In the genomic region with DNA sequence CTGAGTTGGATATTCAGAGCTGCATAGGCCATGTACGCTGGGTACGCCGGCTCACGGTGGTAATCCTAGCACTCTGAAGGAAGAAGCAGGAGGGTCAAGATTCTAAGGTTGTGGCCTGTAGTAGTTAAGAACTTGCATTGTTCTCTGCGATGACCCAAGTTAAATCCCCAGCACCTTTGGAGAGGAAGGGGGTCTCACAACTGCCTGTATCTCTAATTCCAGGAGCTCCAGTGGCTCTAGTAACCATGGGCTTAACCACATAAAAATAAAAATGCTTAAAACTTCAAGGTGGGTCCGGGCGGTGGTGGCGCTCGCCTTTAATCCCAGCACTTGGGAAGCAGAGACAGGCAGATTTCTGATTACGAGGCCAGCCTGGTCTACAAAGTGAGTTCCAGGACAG, we compare ENCODE assay signal across 15 mouse cellular contexts. TPM values are rescaled to one million over a fixed set of nuclear protein-coding genes. Genes with fewer than 3 reads are reported as not detected.
A peak's percentile ranks its signal among the peaks of the same experiment; 100 is the strongest.
DNase-seq lines count a peak whose midpoint lies in the region; ATAC-seq lines count a peak whose summit lies in the region.
"Had no signal": no experiment of that assay in that cellular context is flagged by ENCODE, and none has a peak within 500 bp of the region (broad histone marks: within the 10 kb centered on the region; RNA-seq: fewer than 3 reads in every experiment).

No protein-coding gene starts in this region.

- peak overlapping the region; percentile 57 for H3K27ac ChIP-seq in liver, embryonic 11.5 days (ENCODE audit: low read depth, low read length)
- H3K27ac ChIP-seq in liver, embryonic 12.5 days: peak overlapping the region; percentile 82
- H3K27ac ChIP-seq: heart, embryonic 15.5 days; macrophage had no signal

- no peaks in the 10 kb centered on the region for H3K4me1 ChIP-seq in liver, embryonic 11.5 days (replicated peaks; ENCODE audit: control insufficient read depth, insufficient read depth, low read length)
- H3K4me1 ChIP-seq in liver, embryonic 12.5 days: peaks cover 18% of the 10 kb centered on the region
- H3K4me1 ChIP-seq: heart, embryonic 15.5 days had no signal

- no peaks in the 10 kb centered on the region for H3K27me3 ChIP-seq in liver, embryonic 11.5 days (replicated peaks; ENCODE audit: control insufficient read depth, insufficient read depth, low read length)
- no peaks in the 10 kb centered on the region for H3K27me3 ChIP-seq in liver, embryonic 12.5 days (replicated peaks)
- H3K27me3 ChIP-seq: heart, embryonic 15.5 days; Patski had no signal

- no peaks in the 10 kb centered on the region for H3K9me3 ChIP-seq in liver, embryonic 11.5 days (ENCODE audit: control insufficient read depth, low read length)
- no peaks in the 10 kb centered on the region for H3K9me3 ChIP-seq in liver, embryonic 12.5 days (replicated peaks)
- H3K9me3 ChIP-seq: heart, embryonic 15.5 days had no signal

- H3K36me3 ChIP-seq in liver, embryonic 11.5 days (ENCODE audit: control insufficient read depth, insufficient read depth, low read length): no peaks in the 10 kb centered on the region
- H3K36me3 ChIP-seq in liver, embryonic 12.5 days: peaks cover 5% of the 10 kb centered on the region
- H3K36me3 ChIP-seq: heart, embryonic 15.5 days had no signal

- no peak overlapping the region for H3K9ac ChIP-seq in liver, embryonic 11.5 days (ENCODE audit: low read depth, low read length)
- peak overlapping the region; percentile 63 for H3K9ac ChIP-seq in liver, embryonic 12.5 days
- H3K9ac ChIP-seq: heart, embryonic 15.5 days had no signal

- no peak for ATAC-seq in liver, embryonic 11.5 days (replicated peaks; ENCODE audit: low FRiP score)
- no peak for ATAC-seq in liver, embryonic 12.5 days
- ATAC-seq in megakaryocyte progenitor cell, adult 5-6 weeks (replicated peaks; ENCODE audit: poor library complexity): no peak
- ATAC-seq: Patski had no signal

- DNase-seq in embryo, embryonic 10 days (ENCODE audit: low spot score): peak; percentile 10
- no peak for DNase-seq in embryo, embryonic 10.5 days (ENCODE audit: low spot score)
- peak; percentile 34 for DNase-seq in liver, embryonic 11.5 days (ENCODE audit: low spot score)
- DNase-seq in liver (no peak), MN1 (ENCODE audit: low spot score) (peak; percentile 5)
- DNase-seq in gastrocnemius, postnatal 36 days: no peak
- DNase-seq: cerebellum, postnatal 10 days; kidney, adult 8-10 months had no signal

- intact Hi-C loops in gastrocnemius, postnatal 36 days (cut with DNase I): no loop called here

- 79% methylated on average over 10 of the region's 10 CpGs for WGBS in liver, embryonic 11.5 days
- 74% methylated on average over 10 of the region's 10 CpGs for WGBS in liver, embryonic 12.5 days (ENCODE audit: insufficient replicate concordance)

- 0 out of 2 replicates have a peak overlapping the region, but pooled peaks have one; percentile 14 for H3K4me3 ChIP-seq in liver, embryonic 11.5 days (ENCODE audit: low read depth, low read length)
- H3K4me3 ChIP-seq in liver, embryonic 12.5 days: peak overlapping the region; percentile 38
- H3K4me3 ChIP-seq: heart, embryonic 15.5 days had no signal

- peak overlapping the region; percentile 26 for H3K4me2 ChIP-seq in liver, embryonic 11.5 days
- H3K4me2 ChIP-seq in liver, embryonic 12.5 days: peak overlapping the region; percentile 60
- H3K4me2 ChIP-seq: heart, embryonic 15.5 days had no signal

RNA-seq across cellular contexts. Expression of gene Hist1h4n, which starts 1.7 kb away (rescaled TPM):
- 14.6 and 15.4 TPM in 2 replicates for polyA plus RNA-seq in liver, embryonic 11.5 days (2014; fragmentation: Nextera tagmentation; extraction: Ambion mirVana)
- polyA plus RNA-seq in liver, embryonic 12.5 days (2016; fragmentation: Nextera tagmentation; extraction: Ambion mirVana): 20.8 and 25.3 TPM in 2 replicates
- total RNA-seq in megakaryocyte progenitor cell, adult 5-6 weeks (2015): 48.7 and 53.0 TPM in 2 replicates
- 1,698 and 2,087 TPM in 2 replicates for total RNA-seq in megakaryocyte progenitor cell, adult 5-6 weeks (2017)
- not detected for total RNA-seq in gastrocnemius, postnatal 36 days (2021)
- polyA plus RNA-seq: macrophage, Patski had no signal

RNA-seq across cellular contexts. Expression of gene Hist1h2ap, which starts 3.0 kb away (rescaled TPM):
- polyA plus RNA-seq in liver, embryonic 11.5 days (2014; fragmentation: Nextera tagmentation; extraction: Ambion mirVana): 4,759 and 5,033 TPM in 2 replicates
- 5,867 and 6,049 TPM in 2 replicates for polyA plus RNA-seq in liver, embryonic 12.5 days (2016; fragmentation: Nextera tagmentation; extraction: Ambion mirVana)
- total RNA-seq in megakaryocyte progenitor cell, adult 5-6 weeks (2015): 93.0 and 127 TPM in 2 replicates
- total RNA-seq in megakaryocyte progenitor cell, adult 5-6 weeks (2017): 3,573 and 4,575 TPM in 2 replicates
- 10 to 100 TPM; 11.5 to 14.3 TPM for total RNA-seq in gastrocnemius, postnatal 36 days (2021)

RNA-seq across cellular contexts. Expression of gene Hist1h2br, which starts 3.2 kb away (rescaled TPM):
- 12.6 and 19.7 TPM in 2 replicates for polyA plus RNA-seq in liver, embryonic 11.5 days (2014; fragmentation: Nextera tagmentation; extraction: Ambion mirVana)
- polyA plus RNA-seq in liver, embryonic 12.5 days (2016; fragmentation: Nextera tagmentation; extraction: Ambion mirVana): 25.4 and 26.3 TPM in 2 replicates
- total RNA-seq in megakaryocyte progenitor cell, adult 5-6 weeks (2015): 378 and 381 TPM in 2 replicates
- total RNA-seq in megakaryocyte progenitor cell, adult 5-6 weeks (2017): 447 and 545 TPM in 2 replicates
- total RNA-seq in gastrocnemius, postnatal 36 days (2021): 10 to 100 TPM; 19.2 to 22.2 TPM
- polyA plus RNA-seq: macrophage had no signal

RNA-seq across cellular contexts. Expression of gene Hist1h4m, which starts 18.8 kb away (rescaled TPM):
- not detected in 2 replicates for polyA plus RNA-seq in liver, embryonic 11.5 days (2014; fragmentation: Nextera tagmentation; extraction: Ambion mirVana)
- polyA plus RNA-seq in liver, embryonic 12.5 days (2016; fragmentation: Nextera tagmentation; extraction: Ambion mirVana): not detected in 2 replicates
- total RNA-seq in megakaryocyte progenitor cell, adult 5-6 weeks (2015): 53.3 and 56.3 TPM in 2 replicates
- 2,437 and 3,070 TPM in 2 replicates for total RNA-seq in megakaryocyte progenitor cell, adult 5-6 weeks (2017)
- 10 to 100 TPM; 61.4 to 75.8 TPM for total RNA-seq in gastrocnemius, postnatal 36 days (2021)
- polyA plus RNA-seq: heart, embryonic 15.5 days; macrophage had no signal

RNA-seq across cellular contexts. Expression of gene Hist1h2ao, which starts 20.1 kb away (rescaled TPM):
- polyA plus RNA-seq in liver, embryonic 11.5 days (2014; fragmentation: Nextera tagmentation; extraction: Ambion mirVana): 2.2 TPM in 1 of 2 replicates, not detected in the other
- polyA plus RNA-seq in liver, embryonic 12.5 days (2016; fragmentation: Nextera tagmentation; extraction: Ambion mirVana): not detected in 2 replicates
- total RNA-seq in megakaryocyte progenitor cell, adult 5-6 weeks (2015): 115 and 180 TPM in 2 replicates
- 633 TPM in 1 of 2 replicates, not detected in the other for total RNA-seq in megakaryocyte progenitor cell, adult 5-6 weeks (2017)
- 1 to 10 TPM in 1 of 2 experiments, under 1 TPM in 1; 0.81 to 6.5 TPM for total RNA-seq in gastrocnemius, postnatal 36 days (2021)
- polyA plus RNA-seq: heart, embryonic 15.5 days; macrophage; neural tube, embryonic 14.5 days; Patski; small intestine, adult 2 months had no signal

Comparison
In these comparisons a context has a peak if more than half of its experiments do, and no peak if none do; other contexts are left out.
1. DNase-seq: peak in embryo, embryonic 10 days (single experiment), liver, embryonic 11.5 days (single experiment) and MN1 (single experiment); none in embryo, embryonic 10.5 days (single experiment), liver (single experiment) and gastrocnemius, postnatal 36 days (0 of 2).
2. RNA of gene Hist1h4n, which starts 1.7 kb away (total RNA-seq): 48.7 to 2,087 TPM in megakaryocyte progenitor cell, adult 5-6 weeks; not detected in gastrocnemius, postnatal 36 days; every median in the first group is over 10 times any median in the second.
3. RNA of gene Hist1h2ap, which starts 3.0 kb away (total RNA-seq): 93.0 to 4,575 TPM in megakaryocyte progenitor cell, adult 5-6 weeks; 11.5 to 14.3 TPM in gastrocnemius, postnatal 36 days; every median in the first group is over 4 times any median in the second.
4. RNA of gene Hist1h2br, which starts 3.2 kb away (total RNA-seq): 378 to 545 TPM in megakaryocyte progenitor cell, adult 5-6 weeks; 19.2 to 22.2 TPM in gastrocnemius, postnatal 36 days; every median in the first group is over 10 times any median in the second.